Mouse (Mus musculus) c-Kit-positive CD71-negative TER-119-negative erythroid progenitor cells, embryonic 14.5 days (primary cell): ENCODE measurements around the gene Ltb4r1.

Source experiments
- DNase-seq: peaks from one replicate; pipeline ENCODE4 v3.0.0-alpha.2; 2013; ENCODE audit warnings: low read depth

Ltb4r1 gene

GRCm38 (mm10) chr14:55787731-55788130 lies 22.0 kb downstream of the Ltb4r1 start:
- DNase-seq, result no peak

DNA sequence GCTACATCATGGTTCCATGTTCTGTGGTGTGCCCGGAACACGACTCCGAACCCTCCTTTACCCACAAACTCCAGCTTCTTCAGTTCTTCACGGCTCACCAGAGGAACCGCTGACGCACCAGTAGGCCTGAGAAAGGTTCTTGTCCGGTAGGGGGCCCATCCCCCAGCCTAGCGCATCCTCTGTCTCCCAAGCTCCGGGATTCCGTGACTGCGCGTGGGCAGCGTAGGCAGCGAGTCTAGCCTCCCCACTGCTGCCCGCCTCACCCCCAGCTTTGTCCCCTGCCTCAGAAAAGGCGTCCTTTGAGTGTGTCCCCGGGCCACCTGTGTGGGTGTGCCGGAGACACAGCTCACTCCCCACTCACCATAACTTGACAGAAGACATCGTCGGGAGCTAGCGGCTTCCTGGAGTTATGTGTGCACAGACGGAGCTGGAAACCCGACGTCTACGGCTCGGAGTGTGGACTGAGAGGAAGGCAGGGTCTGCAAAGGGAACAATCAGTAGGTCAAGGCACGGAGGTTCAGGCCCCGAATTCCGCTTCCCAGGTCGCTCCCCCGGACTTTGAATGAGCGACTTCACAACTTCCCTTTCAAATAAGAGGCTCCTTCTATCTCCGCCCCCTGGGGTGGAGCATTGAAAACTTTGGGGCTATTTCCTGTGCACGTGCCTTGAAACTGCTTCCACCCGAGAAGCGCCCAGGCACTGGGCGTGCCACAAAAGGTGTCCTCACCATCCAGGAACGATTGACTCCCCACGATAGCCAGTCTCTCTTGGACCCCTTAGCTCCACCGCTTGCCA lies 22.7 kb downstream of the Ltb4r1 start, which contains the start of gene Ripk3:
Gene Ripk3, minus strand, starts transcription at position 610 of the 795 bp plus-strand sequence.
- DNase-seq, result peak; percentile 74

DNA sequence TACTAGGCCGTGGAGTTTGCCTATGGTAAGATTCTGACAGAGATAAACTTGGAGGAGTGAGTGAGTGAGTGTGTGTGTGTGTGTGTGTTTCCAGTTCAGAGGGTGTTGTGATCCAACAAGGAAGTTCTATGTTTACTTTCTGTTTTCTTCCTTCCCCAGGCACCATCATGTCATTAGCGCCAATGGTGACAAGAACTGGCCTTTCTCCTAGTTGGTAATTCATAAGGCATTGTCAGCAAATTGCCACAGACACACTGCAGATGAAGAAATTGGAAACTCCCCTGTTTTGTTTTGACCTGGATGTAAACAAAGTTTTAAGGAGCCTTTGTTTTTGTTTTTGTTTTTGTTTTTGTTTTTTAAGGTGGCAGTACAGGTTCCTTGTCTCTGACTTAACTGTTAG lies 27.7 kb downstream of the Ltb4r1 start:
- DNase-seq, result no peak

DNA sequence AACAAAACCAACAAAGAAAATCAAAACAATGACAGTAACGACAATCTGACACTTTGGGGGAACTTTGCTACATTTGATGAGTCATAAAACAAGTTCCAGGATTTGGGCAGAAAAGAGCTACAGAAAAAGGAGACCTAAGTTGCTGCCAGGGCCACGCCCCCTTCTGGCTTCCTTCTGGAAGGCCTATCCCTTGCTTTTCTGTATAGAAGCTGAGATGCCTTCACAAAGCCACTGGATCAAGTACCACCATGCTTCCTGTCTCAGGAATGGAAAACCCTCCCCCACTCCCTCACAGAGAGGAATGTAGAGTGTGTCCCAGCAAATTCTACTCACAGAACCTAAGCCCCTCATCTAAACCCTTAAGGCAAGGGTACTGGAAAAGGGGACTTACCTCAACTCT lies 28.2 kb downstream of the Ltb4r1 start:
- no peak for DNase-seq

DNA sequence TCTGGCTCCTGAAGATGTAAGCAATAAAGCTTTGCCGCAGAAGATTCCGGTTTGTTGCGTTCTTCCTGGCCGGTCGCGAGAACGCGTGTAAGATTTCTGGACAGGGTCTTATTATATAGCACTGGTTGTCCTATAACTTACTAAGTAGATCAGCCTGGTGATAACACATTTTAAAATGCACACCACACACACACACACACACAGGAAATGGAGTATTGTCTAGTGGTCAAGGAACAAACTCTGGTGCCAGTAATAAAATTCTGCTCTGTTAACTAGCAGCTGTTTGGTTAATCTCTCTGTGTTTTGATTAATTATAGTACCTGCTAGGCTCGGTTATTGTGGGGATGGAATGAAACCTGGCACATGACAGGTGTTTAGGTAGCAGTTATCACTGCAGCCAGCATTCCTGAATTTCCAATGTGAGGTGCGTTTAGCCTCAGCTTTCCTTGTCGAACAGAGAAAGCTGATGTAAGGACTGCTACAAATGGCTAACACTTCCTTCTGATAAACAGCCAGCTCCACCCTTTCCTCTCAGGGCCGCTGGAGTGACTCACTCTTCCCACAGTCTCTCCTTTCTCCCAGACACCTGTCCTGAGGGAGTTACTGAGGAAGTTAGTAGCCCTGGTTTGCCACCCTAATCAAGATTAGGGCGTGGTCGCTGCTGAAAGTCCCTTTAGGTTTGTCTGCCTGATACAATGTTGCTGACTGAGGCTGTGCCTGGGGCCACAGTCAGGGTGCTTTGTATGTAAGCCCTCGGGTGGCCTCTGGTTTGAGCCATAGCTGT lies 29.8 kb downstream of the Ltb4r1 start:
- DNase-seq, result peak; percentile 43

DNA sequence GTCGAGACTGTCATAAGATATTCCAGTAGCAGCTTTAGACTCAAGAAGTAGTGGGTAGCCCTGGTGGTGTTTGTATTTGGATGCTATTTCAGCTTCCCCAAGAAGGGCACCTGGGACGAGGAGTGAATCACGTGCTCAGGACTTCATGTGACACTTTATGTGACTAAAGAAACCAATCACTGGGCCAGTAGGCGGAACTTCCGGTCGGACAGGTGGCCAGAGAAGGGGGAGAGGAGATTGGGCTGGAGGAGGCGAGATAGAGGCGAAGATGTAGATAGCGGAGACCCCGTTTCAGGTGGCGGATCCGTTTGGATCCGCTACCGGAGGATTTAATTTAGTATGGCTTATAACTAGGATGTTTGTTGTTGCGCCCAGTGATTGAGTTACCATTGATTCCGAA lies 49.1 kb downstream of the Ltb4r1 start:
- DNase-seq, result no peak

DNA sequence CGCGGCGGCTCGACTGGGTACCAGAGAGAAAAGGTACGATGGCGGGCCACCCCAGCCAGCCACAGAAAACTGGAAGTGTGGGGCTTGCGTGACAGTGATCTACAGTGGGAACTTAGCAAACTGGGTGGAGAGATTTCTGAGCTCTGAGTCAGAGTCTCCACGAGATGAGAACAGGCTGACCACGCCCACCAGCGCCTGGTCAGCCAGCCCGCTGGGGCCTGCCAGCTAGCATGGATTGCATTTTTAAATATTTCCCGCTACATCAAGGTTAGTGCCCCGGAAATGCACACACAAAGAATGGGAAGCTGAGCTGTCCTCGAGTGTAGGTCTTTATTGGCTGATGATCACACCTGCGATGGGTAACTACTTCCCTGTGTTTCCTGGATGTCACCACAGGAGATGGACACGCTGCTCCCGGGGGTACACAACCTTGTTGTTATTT lies 49.6 kb downstream of the Ltb4r1 start:
- no peak for DNase-seq
